Mouse (Mus musculus) cerebellum, adult 2 months (tissue): ENCODE results near the gene Evi5l.

Source experiments
- CTCF ChIP-seq: fragments of 200-500 bp; IDR thresholded peaks from 2 replicates; pipeline ENCODE4 v1.5.1; 2011; ENCODE audit warnings: low read depth, mild to moderate bottlenecking, control low read depth, low read length, moderate library complexity, borderline replicate concordance; ENCODE audit not compliant: insufficient read depth
- POLR2A ChIP-seq: fragments of 200-500 bp; IDR thresholded peaks from 2 replicates; pipeline ENCODE4 v1.6.1; 2011; ENCODE audit warnings: low read length, control low read depth, borderline replicate concordance; ENCODE audit not compliant: insufficient read depth

DNA sequence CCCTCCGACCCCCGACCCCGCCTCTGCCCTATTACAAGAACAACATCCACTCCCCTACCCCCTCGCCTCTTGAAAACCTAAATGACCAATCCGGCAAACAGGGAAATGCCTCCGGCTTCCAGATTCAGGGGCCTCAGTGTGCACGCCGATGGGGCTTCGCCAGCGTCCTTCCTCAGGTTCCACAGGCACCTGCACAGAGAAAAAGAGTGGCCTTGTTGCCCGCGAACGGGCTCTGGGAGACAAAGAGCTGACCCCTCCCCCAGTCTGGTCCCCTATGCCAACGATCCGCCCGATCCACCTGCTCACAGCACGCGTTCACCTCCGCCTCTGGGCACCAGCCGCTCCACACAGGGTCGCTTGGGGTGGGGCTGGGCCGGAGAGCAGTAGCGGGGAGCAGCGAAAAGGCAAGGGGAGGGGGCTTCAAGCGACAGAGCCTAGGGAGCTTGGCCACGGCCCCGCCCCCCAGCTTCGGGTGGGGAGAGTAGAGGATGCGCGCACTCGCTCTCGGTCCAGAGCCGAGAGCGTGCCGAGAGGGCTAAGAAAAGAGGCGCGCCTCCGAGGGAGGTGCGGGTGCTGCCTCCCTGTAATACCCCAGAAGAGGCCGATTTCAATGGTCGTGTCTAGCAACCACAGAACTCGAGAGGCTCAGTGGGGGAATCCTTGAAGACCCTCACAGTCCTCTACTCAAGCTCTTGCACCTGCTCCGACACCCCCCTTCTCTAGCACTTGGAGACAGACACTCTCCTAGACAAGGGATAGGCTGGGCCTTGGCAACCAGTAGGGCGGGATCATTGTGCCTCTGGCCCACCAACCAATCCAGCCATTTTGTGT is 50.6 kb downstream of the Evi5l start, which contains the start of gene Prr36:
- TF ChIP-seq POLR2A (peak; percentile 28; the same call in 1 of the 2 replicates), CTCF (no peak)
